Mouse (Mus musculus) stomach, postnatal 0 days (tissue): ENCODE measurements around the gene Aig1.

ENCODE experiments used
- CTCF ChIP-seq: IDR thresholded peaks from 2 replicates; pipeline ENCODE4 v1.5.1; 2016; ENCODE audit warnings: antibody characterized with exemption, low read depth, mild to moderate bottlenecking, moderate library complexity
- EP300 ChIP-seq: optimal IDR thresholded peaks from 2 replicates; pipeline ENCODE3; 2016; ENCODE audit warnings: antibody characterized with exemption

- TF ChIP-seq EP300, result no peak
- no peak for TF ChIP-seq CTCF
Measured at GRCm38 (mm10) chr10:13782235-13782757, 86.5 kb downstream of the Aig1 start.
